Mouse (Mus musculus) ES-E14 (cell line): ENCODE data around the gene Gjc2.

Experiments used
- HCFC1 ChIP-seq: IDR thresholded peaks from 2 replicates; pipeline ENCODE4 v1.6.1; 2012; ENCODE audit warnings: low read length, inconsistent platforms, borderline replicate concordance; ENCODE audit not compliant: insufficient read depth
- MAFK ChIP-seq: IDR thresholded peaks from 2 replicates; pipeline ENCODE4 v1.6.1; 2014; ENCODE audit warnings: mild to moderate bottlenecking, low read depth, low read length, inconsistent platforms; ENCODE audit not compliant: insufficient read depth
- ZC3H11A ChIP-seq: IDR thresholded peaks from 2 replicates; pipeline ENCODE4 v1.6.1; 2012; ENCODE audit warnings: low read depth, mild to moderate bottlenecking, inconsistent platforms, low read length, borderline replicate concordance

GRCm38 (mm10) chr11:59183821-59184220, 808 bp upstream of the Gjc2 start:
- TF ChIP-seq HCFC1 (no peak), ZC3H11A (no peak; the same call in 1 of the 2 replicates), MAFK (no peak)
